Mouse (Mus musculus) cerebellum, adult 2 months (tissue): ENCODE data around the gene Srbd1.

Experiments
- CTCF ChIP-seq: fragments of 200-500 bp; IDR thresholded peaks from 2 replicates; pipeline ENCODE4 v1.5.1; 2011; ENCODE audit warnings: low read depth, mild to moderate bottlenecking, control low read depth, low read length, moderate library complexity, borderline replicate concordance; ENCODE audit not compliant: insufficient read depth
- POLR2A ChIP-seq: fragments of 200-500 bp; IDR thresholded peaks from 2 replicates; pipeline ENCODE4 v1.6.1; 2011; ENCODE audit warnings: low read length, control low read depth, borderline replicate concordance; ENCODE audit not compliant: insufficient read depth

GRCm38 (mm10) chr17:86123146-86123545 lies 21.8 kb downstream of the Srbd1 start:
- TF ChIP-seq POLR2A, result no peak
- no peak for TF ChIP-seq CTCF
